Mouse (Mus musculus) C2C12 (cell line): ENCODE measurements around the gene Atox1. TPM values are rescaled to one million over a fixed set of nuclear protein-coding genes. Genes with fewer than 3 reads are reported as not detected.

ENCODE experiments used
- H3K27me3 ChIP-seq: one replicate; pipeline ENCODE4 v1.6.1; 2011; ENCODE audit not compliant: control insufficient read depth, insufficient read depth, insufficient read length
- H3K36me3 ChIP-seq: one replicate; pipeline ENCODE4 v1.6.1; 2011; ENCODE audit not compliant: control insufficient read depth, insufficient read depth
- H3K4me3 ChIP-seq: one replicate; pipeline ENCODE4 v1.5.1; 2011; ENCODE audit warnings: mild to moderate bottlenecking, control low read depth; ENCODE audit not compliant: poor library complexity, insufficient read depth, severe bottlenecking
- H3K79me2 ChIP-seq: one replicate; pipeline ENCODE4 v1.6.1; 2011; ENCODE audit not compliant: control insufficient read depth, insufficient read depth
- H3K79me3 ChIP-seq: one replicate; pipeline ENCODE4 v1.6.1; 2011; ENCODE audit warnings: low read depth, control low read depth
- H3ac ChIP-seq: one replicate; pipeline ENCODE3; 2011; ENCODE audit warnings: low read depth; ENCODE audit not compliant: control insufficient read depth, insufficient read length
- CEBPB ChIP-seq: IDR thresholded peaks from one replicate; pipeline ENCODE4 v1.6.1; 2011; ENCODE audit warnings: low read depth, mild to moderate bottlenecking, control low read depth, moderate library complexity
- CTCF ChIP-seq: IDR thresholded peaks from one replicate; pipeline ENCODE4 v1.5.1; 2011; ENCODE audit not compliant: control insufficient read depth, insufficient read depth, insufficient read length
- FOSL1 ChIP-seq: IDR thresholded peaks from one replicate; pipeline ENCODE4 v1.8.0; 2011; ENCODE audit warnings: mild to moderate bottlenecking, low read length; ENCODE audit not compliant: poor library complexity, insufficient read depth, severe bottlenecking
- MAX ChIP-seq: IDR thresholded peaks from one replicate; pipeline ENCODE4 v1.6.1; 2011; ENCODE audit warnings: mild to moderate bottlenecking, control low read depth
- MYOD1 ChIP-seq: IDR thresholded peaks from one replicate; pipeline ENCODE4 v1.6.1; 2011; ENCODE audit warnings: low read depth; ENCODE audit not compliant: control insufficient read depth, insufficient read length
- MYOG ChIP-seq: IDR thresholded peaks from one replicate; pipeline ENCODE4 v1.6.1; 2011; ENCODE audit not compliant: control insufficient read depth, insufficient read length; ENCODE audit errors: extremely low read depth
- USF1 ChIP-seq: IDR thresholded peaks from one replicate; pipeline ENCODE4 v1.6.1; 2011; ENCODE audit warnings: low read depth, mild to moderate bottlenecking, control low read depth, moderate library complexity
- polyA plus RNA-seq: library from polyadenylated mRNA; unstranded; fragments of >200 nt; fragmentation: generic; extraction: Trizol; gene quantifications from one replicate; pipeline ENCODE4 v1.2.1, GENCODE M21; 2012; ENCODE audit warnings: missing spikeins

The Atox1 gene
- polyA plus RNA-seq, 1 experiment = 365 TPM

DNA sequence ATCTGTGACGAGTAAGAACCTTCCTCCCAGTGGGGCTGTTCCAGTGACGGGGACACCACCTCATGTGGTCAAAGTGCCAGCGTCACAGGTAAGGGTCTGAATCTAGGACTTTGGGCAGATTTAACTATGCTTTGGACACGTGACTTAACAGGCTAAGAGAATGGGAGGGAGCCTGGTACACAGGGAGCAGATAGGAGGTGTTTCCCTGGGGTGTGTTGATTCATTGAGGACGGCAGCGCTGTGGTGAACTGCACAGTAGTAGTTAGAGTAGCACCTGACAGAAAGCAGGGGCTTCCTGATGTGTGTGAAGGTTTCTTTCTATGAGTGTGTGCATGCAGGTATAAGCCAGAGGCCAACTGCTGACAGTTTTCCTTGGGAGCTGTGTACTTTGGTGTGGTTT, 35.1 kb upstream of the Atox1 start:
- no peak overlapping the region for H3K4me3 ChIP-seq
- peaks cover 92% of the 10 kb centered on the region for H3K79me2 ChIP-seq
- TF ChIP-seq USF1 = no peak
- no peak for TF ChIP-seq MYOG
- TF ChIP-seq FOSL1 = no peak
- TF ChIP-seq MAX = no peak
- TF ChIP-seq MYOD1 = no peak
- TF ChIP-seq CEBPB = no peak
- TF ChIP-seq CTCF = no peak
- H3ac ChIP-seq = no peak overlapping the region
- H3K79me3 ChIP-seq = peaks cover 38% of the 10 kb centered on the region
- peaks cover 97% of the 10 kb centered on the region for H3K36me3 ChIP-seq
- H3K27me3 ChIP-seq = no peaks in the 10 kb centered on the region

DNA sequence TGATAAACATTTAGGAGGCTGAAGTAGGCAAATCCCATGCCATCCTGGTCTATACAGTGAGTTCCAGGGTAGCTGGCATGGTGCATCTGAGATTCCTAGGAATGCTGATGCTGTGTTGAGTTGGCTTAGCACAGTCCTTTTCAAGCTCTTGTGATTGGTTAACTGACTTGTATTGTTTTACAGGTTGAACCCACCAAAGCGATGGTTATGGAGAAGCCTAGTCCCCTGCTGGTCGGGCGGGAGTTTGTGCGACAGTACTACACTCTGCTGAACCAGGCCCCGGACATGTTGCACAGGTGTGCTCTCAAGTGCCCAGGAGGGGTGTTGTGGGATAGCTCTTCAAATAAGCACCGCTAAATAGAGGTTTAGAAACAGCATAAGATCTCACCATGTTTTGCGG, 24.4 kb upstream of the Atox1 start:
- Histone ChIP-seq H3K36me3 (peaks cover 97% of the 10 kb centered on the region), H3K4me3 (no peak overlapping the region)
- TF ChIP-seq CEBPB = no peak
- no peak for TF ChIP-seq CTCF
- no peak for TF ChIP-seq MAX

DNA sequence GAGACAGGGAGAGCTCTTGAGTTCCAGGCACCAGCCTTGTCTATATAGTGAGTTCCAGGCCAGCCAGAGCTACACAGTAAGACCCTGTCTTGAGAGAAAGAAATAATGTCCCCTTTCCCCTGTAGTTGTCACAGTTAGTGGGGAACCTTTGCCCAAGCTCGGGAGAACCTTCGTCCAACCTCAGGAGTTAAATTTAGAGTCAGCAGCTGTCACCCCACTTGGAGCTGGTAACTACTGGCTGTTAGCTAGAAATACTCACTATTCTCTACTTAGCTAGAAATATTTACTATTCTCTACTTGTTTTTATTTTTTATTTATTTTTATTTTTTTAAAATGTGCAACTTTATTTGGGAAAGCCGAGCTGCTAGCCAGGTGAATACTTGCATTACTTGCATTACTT, 12.2 kb upstream of the Atox1 start:
- Histone ChIP-seq H3K4me3 (no peak overlapping the region), H3K79me3 (peaks cover 83% of the 10 kb centered on the region), H3K79me2 (peaks cover 88% of the 10 kb centered on the region), H3K27me3 (no peaks in the 10 kb centered on the region), H3ac (no peak overlapping the region), H3K36me3 (peaks cover 70% of the 10 kb centered on the region)
- no peak for TF ChIP-seq CTCF
- TF ChIP-seq MYOD1 = no peak
- no peak for TF ChIP-seq MYOG

More for the DNA sequence above, 24.4 kb upstream of the Atox1 start:
- no peak overlapping the region for H3ac ChIP-seq
- peaks cover 100% of the 10 kb centered on the region for H3K79me2 ChIP-seq
- no peaks in the 10 kb centered on the region for H3K27me3 ChIP-seq
- peaks cover 96% of the 10 kb centered on the region for H3K79me3 ChIP-seq

DNA sequence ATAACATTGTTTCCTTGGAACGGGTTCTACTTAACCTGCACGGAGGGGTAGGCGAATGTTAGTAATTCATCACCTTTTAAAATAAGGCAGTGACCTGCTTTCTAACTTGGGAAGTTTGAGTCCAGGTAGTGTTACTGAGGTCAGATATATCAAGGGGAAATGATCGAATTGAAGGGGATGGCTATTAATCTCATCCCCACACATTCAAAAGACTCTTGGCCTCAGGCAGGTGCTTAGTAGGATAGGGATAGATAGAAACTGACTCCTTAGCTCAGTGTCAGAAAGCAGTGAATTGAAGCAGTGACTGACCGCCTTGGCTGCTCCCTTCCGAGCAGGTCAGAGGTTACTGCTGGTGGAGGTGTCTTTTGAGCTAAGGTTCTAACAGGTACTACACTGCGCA, 10.4 kb upstream of the Atox1 start:
- H3ac ChIP-seq = no peak overlapping the region
- H3K79me3 ChIP-seq = peaks cover 66% of the 10 kb centered on the region
- TF ChIP-seq MYOD1 (no peak), CEBPB (no peak), USF1 (no peak), FOSL1 (no peak), CTCF (no peak), MAX (no peak), MYOG (no peak)
- no peak overlapping the region for H3K4me3 ChIP-seq
- H3K36me3 ChIP-seq = peaks cover 54% of the 10 kb centered on the region
- H3K79me2 ChIP-seq = peaks cover 70% of the 10 kb centered on the region
- no peaks in the 10 kb centered on the region for H3K27me3 ChIP-seq

DNA sequence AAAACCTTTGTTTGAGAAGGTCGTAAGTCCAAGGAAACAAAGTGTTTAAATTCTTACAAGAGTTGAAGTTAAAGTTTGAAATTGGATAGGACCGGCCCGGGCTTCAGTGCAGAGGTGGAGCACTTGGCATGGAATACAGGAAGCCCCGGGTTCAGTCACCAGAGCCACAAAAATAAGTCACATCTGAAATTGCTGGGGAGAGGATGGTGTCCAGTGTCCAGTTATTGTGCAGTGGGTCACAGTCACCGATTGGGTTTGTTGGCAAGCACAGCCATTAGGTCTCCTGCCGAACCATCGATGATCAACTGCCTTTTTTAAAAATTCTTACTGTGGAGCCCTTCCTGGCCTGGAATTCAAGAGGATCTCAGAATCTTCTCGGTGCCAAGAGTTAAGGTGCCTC, 9.7 kb upstream of the Atox1 start:
- Histone ChIP-seq H3K27me3 (no peaks in the 10 kb centered on the region), H3K4me3 (peak overlapping the region; percentile 98), H3K79me3 (peaks cover 59% of the 10 kb centered on the region), H3K36me3 (peaks cover 47% of the 10 kb centered on the region), H3ac (peak overlapping the region; percentile 56), H3K79me2 (peaks cover 63% of the 10 kb centered on the region)
- TF ChIP-seq CEBPB = no peak

DNA sequence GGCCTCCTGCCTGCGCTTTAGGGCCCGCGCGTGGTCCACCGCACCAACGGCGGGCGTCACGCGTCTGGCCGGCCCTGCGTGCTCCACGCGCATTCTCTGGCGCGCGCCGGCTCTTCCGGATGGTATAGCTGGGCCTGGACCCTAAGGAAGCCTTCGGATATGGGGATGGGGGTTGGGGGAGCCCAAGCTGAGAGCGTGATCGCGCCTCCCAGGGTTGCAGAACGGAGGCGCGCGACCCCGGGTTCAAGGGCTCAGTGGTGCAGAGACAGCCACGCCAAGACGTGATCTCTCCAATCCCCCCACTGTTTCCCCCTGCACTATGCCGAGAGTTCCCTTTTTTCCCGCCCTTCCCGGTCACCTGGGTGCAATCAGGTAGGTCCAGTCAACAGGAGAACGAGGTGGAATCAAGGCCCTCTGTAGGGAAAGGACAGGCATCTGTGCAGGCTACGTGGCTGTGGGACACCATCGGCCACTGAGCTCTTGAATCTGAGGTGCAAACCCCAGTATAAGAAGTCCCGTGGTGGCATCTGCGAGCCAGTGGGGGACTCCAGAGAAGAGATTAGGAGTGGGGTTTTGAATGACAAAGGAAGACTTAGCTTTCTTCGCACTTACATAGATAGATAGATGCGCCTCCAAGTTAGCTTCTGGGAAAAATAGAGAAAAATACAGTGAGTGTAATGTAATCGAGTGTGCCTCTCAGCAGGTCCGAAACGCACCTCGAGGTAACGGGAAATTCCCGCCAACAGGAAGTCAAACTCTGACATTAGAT, 9.1 kb upstream of the Atox1 start:
- Histone ChIP-seq H3K36me3 (peaks cover 42% of the 10 kb centered on the region), H3K79me2 (peaks cover 57% of the 10 kb centered on the region), H3K79me3 (peaks cover 53% of the 10 kb centered on the region), H3K27me3 (no peaks in the 10 kb centered on the region), H3K4me3 (peak overlapping the region; percentile 98), H3ac (peak overlapping the region; percentile 97)
- no peak for TF ChIP-seq CEBPB
- TF ChIP-seq FOSL1 = no peak
- TF ChIP-seq USF1 = no peak
- no peak for TF ChIP-seq MAX
- no peak for TF ChIP-seq MYOG
- no peak for TF ChIP-seq MYOD1
- no peak for TF ChIP-seq CTCF
